Mouse (Mus musculus): ENCODE measurements around the gene Jag2. TPM values are rescaled to one million over a fixed set of nuclear protein-coding genes. Genes with fewer than 3 reads are reported as not detected.
A peak's percentile ranks its signal among the peaks of the same experiment; 100 is the strongest.

The Jag2 gene
- polyA plus RNA-seq, 1 experiment from 2014 or later, result 14.8 TPM

DNA sequence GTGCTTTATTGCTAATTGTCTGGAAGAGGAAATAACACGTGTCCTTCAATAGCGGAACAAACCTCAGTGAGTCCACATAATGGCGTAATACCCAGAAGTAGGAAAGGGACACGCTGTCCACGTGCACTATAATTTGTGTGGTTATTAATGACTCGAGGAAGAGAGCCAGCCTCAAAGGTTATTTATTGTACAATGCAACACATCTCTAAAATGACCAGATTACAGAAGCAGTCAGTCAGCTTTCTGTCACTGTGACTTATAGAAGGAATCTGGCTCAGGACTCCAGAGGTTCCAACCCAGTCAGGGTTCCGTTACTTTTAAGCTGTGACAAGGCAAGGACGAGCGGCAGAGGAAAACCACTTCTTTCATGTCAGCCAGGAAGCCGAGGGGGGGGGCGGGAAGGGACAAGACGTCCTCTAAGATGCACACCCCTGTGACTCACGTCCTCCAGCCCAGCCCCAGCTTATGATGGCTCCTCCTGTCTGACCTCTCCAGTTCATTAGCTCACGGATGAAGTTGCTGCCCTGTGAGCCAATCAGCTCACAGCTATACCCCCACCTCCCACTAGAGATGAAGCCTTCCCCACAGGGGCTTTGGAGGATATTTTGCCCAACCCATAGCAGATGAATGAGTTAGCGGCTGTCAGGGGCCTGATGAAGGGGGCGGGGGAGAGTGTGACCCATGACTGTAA lies 31.9 kb downstream of the Jag2 start:
- H3K9ac ChIP-seq (replicated peaks), result no peak overlapping the region
- no peaks in the 10 kb centered on the region for H3K9me3 ChIP-seq (replicated peaks)
- peak overlapping the region; percentile 45; the same call in 1 of the 2 replicates for H3K27ac ChIP-seq (replicated peaks)
- H3K4me2 ChIP-seq, result peak overlapping the region; percentile 46
- 27% methylated on average over 16 of the region's 16 CpGs for WGBS
- peaks cover 25% of the 10 kb centered on the region for H3K4me1 ChIP-seq
- no peak overlapping the region; the same call in 1 of the 2 replicates for H3K4me3 ChIP-seq (replicated peaks)
- ATAC-seq (ENCODE audit: low FRiP score), result peak; percentile 79
- no peaks in the 10 kb centered on the region for H3K27me3 ChIP-seq (replicated peaks)
- no peaks in the 10 kb centered on the region for H3K36me3 ChIP-seq

DNA sequence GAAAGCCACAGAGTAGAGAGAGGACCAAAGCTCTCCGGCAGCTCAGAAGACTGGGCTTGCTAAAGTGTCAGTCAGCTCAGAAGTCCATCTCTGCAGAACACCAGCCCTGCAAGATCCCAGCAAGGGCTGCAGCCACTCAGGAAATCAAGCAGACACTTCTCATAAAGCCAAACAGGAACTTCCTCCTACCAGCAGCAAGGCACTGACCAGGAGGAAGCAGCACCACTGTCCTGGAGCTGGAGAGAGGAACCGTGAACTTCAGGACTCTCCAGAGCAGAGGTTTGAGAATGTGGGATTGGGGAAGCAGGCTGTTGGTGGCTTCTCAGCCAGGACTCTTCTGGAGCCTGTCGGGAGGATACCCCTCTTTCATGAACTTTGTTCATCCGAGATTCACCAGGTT lies 34.6 kb downstream of the Jag2 start:
- Histone ChIP-seq H3K4me2 (no peak overlapping the region), H3K9ac (replicated peaks) (no peak overlapping the region), H3K9me3 (replicated peaks) (no peaks in the 10 kb centered on the region), H3K36me3 (no peaks in the 10 kb centered on the region), H3K4me3 (replicated peaks) (no peak overlapping the region), H3K27me3 (replicated peaks) (no peaks in the 10 kb centered on the region), H3K4me1 (peaks cover 21% of the 10 kb centered on the region), H3K27ac (replicated peaks) (peak overlapping the region; percentile 23; the same call in 1 of the 2 replicates)
- 70% methylated on average over 4 of the region's 4 CpGs for WGBS
- no peak for ATAC-seq (ENCODE audit: low FRiP score)

DNA sequence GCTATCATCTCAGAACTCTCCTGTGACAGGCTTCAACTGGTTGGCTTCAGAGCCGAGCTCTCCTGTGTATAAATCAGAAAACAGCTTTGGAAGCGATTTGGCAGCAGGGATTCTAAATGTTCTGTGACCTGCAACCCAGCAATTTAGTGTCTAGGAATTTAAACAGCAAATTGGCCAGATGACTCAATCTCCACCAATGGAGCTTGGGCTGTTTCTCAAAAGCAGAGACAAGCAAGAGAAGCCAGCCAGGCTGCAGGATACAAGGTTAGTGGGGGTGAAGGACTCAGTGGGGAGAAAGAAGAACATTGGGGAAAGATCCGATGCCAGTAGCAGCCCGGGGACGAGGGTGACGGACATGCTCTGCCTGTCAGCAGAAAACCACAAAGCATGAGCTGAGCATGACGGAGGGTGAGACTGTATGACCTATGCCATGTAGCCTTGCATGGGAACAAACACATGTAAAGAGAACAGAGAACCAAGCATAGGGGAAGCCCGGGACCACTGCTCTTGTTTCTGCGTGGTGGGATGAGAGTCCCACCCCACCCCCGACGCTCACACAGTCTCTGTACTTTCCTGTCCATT lies 35.2 kb downstream of the Jag2 start:
- Histone ChIP-seq H3K27me3 (replicated peaks) (no peaks in the 10 kb centered on the region), H3K4me1 (peaks cover 21% of the 10 kb centered on the region), H3K36me3 (no peaks in the 10 kb centered on the region), H3K9ac (replicated peaks) (no peak overlapping the region), H3K27ac (replicated peaks) (no peak overlapping the region), H3K4me3 (replicated peaks) (no peak overlapping the region), H3K9me3 (replicated peaks) (no peaks in the 10 kb centered on the region), H3K4me2 (no peak overlapping the region)
- no peak for ATAC-seq (ENCODE audit: low FRiP score)
- WGBS, result 71% methylated on average over 11 of the region's 11 CpGs

DNA sequence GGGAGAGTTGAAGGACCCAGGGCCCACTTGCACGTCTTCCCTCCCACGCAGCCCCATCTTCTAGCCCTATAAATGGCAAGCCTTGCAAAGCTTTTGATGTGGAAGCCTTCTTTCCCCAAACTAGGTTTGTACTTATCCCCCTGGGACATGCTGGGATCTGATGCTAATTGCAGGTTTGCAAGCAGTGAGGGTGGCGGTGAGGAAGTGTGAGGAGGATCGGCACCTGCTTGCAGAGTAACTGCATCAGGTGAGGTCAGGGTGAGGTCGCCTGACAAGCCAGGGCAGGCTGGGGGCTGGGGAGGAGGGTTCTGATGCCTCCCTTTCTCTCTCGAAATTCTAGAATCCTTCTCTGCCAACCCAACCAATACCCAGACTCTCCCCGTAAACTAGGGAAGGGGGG lies 44.1 kb downstream of the Jag2 start:
- WGBS, result 71% methylated on average over 7 of the region's 7 CpGs
- H3K9me3 ChIP-seq (replicated peaks), result no peaks in the 10 kb centered on the region
- no peak for ATAC-seq (ENCODE audit: low FRiP score)
- no peak overlapping the region for H3K4me2 ChIP-seq
- H3K36me3 ChIP-seq, result no peaks in the 10 kb centered on the region
- H3K27me3 ChIP-seq (replicated peaks), result peaks cover under 1% of the 10 kb centered on the region; the same call in 1 of the 2 replicates
- no peaks in the 10 kb centered on the region for H3K4me1 ChIP-seq
- no peak overlapping the region for H3K9ac ChIP-seq (replicated peaks)
- H3K4me3 ChIP-seq (replicated peaks), result no peak overlapping the region
- no peak overlapping the region for H3K27ac ChIP-seq (replicated peaks)

DNA sequence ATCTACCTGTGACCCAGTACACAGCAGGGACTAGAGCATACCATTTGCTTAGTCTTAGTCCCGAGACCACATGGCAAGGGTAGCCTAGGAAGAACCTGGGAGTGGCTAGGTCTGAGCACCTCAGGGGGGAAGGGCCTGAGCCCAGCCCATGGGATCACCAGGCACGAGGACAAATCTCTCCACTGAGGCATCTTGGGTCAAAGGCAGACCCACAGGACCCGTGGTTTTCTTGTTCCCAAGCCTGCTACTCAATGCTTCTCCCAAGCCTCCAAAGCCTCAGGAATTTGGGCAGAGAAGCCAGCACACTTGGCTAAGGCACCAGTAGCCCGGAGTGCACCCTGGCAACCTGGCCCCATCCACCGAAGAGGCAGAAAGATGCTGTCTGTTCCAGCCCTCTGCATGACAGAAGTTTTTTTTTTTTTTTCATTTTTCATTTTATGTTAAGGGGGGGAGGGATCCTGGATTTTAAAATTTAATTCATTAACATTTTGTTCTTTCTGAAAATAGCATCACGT lies 48.2 kb downstream of the Jag2 start:
- H3K9ac ChIP-seq (replicated peaks), result no peak overlapping the region
- no peaks in the 10 kb centered on the region for H3K36me3 ChIP-seq
- no peak overlapping the region for H3K4me3 ChIP-seq (replicated peaks)
- H3K27ac ChIP-seq (replicated peaks), result no peak overlapping the region
- H3K27me3 ChIP-seq (replicated peaks), result peaks cover 37% of the 10 kb centered on the region
- peaks cover 20% of the 10 kb centered on the region for H3K4me1 ChIP-seq
- 68% methylated on average over 6 of the region's 6 CpGs for WGBS
- no peaks in the 10 kb centered on the region for H3K9me3 ChIP-seq (replicated peaks)
- no peak for ATAC-seq (ENCODE audit: low FRiP score)
- H3K4me2 ChIP-seq, result no peak overlapping the region

DNA sequence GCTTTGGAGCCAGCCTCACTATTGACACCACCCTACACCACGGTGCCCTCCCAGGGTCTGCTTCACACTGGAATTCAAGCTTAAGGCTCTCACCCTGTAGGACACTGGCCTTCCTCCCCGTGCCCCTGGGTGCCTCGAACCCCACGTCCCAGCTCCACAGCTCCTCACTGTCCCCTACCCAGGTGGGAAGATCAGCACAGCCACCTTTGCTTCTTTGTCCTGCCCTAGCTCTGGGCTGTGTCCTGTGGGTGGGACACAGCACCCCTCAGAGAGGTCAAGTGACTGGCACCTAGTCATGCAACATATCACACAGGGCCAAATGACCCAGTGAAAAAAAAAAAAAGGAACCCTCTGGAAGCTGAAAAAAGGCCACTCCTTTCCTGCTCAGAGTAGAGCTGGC lies 48.9 kb downstream of the Jag2 start:
- no peak for ATAC-seq (ENCODE audit: low FRiP score)
- Histone ChIP-seq H3K4me2 (no peak overlapping the region), H3K36me3 (no peaks in the 10 kb centered on the region), H3K4me1 (peaks cover 26% of the 10 kb centered on the region), H3K27me3 (replicated peaks) (peaks cover 44% of the 10 kb centered on the region), H3K9ac (replicated peaks) (no peak overlapping the region), H3K27ac (replicated peaks) (no peak overlapping the region), H3K4me3 (replicated peaks) (no peak overlapping the region), H3K9me3 (replicated peaks) (no peaks in the 10 kb centered on the region)
- WGBS, result 86% methylated on average over 4 of the region's 4 CpGs

DNA sequence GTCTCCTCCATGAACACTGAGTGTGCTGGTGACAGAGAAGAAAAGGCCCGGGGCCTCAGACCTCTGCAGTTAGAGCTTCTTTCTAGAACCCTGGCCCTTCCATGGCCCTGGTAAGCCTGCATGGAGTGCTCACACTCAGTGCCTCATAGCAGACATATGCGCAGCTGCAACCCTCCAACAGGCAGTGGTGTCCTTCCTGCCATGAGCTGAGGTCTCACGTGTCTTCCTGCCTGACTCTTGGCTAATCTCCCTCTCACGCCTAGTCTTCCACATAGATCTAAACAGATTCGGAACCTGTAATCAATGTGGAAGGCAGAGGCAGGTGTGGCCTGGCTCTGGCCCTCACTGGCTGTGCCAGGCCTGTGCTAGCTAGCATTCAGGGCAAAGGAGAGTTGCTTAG lies 49.8 kb downstream of the Jag2 start:
- Histone ChIP-seq H3K36me3 (no peaks in the 10 kb centered on the region), H3K4me2 (no peak overlapping the region), H3K9me3 (replicated peaks) (no peaks in the 10 kb centered on the region), H3K27ac (replicated peaks) (no peak overlapping the region), H3K4me3 (replicated peaks) (no peak overlapping the region), H3K4me1 (peaks cover 27% of the 10 kb centered on the region), H3K9ac (replicated peaks) (no peak overlapping the region), H3K27me3 (replicated peaks) (peaks cover 53% of the 10 kb centered on the region)
- WGBS, result 95% methylated on average over 5 of the region's 5 CpGs
- no peak for ATAC-seq (ENCODE audit: low FRiP score)

DNA sequence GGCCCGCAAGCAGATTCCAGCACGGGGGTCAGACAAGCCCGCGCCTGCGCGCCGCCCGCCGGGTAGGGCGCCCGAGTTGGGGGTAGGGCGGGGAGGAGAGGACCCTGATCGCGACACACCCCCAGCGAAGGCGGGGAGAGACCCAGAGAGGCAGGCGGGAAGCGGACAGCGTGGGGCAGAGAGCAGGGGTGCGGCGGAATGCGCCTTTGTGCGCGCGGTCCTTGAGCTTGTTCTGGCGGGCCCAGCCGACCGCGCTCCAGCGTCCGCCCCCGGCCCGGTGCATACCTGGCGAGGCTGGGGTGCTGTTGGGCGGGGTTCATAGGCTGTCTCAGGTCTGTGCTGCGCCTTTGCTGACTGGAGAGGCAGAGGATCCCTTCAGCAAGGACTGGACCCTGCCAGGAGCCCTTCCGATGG lies 52.0 kb downstream of the Jag2 start:
- H3K27me3 ChIP-seq (replicated peaks), result peaks cover 75% of the 10 kb centered on the region

DNA sequence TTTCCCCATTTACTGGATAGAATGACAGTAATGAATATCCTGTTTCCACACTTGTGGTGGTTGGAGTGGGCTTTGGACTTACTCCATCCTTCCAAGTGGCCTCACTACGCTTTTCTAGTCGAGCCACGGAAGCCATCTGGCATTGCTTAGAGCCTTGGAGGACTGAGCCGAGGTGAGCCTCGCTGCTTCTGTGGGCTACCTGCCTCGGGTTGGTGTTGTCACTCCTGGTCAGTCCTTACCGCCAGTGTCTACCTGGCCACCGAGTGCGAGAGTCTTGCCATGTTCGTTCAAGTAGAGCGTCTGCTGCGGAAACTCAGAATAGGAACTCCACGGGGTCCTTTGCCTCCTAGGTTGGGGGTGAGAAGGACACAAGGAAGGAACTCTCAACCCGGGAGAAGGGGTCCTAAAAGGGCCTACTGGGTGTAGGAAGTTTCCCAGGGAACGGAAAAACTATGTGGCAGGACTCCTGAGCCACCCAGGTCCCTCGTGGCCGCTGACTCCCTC lies 52.5 kb downstream of the Jag2 start:
- no peak for ATAC-seq (ENCODE audit: low FRiP score)
- Histone ChIP-seq H3K4me3 (replicated peaks) (peak overlapping the region; percentile 38), H3K27ac (replicated peaks) (no peak overlapping the region), H3K4me2 (peak overlapping the region; percentile 66), H3K4me1 (peaks cover 36% of the 10 kb centered on the region), H3K9me3 (replicated peaks) (no peaks in the 10 kb centered on the region), H3K27me3 (replicated peaks) (peaks cover 77% of the 10 kb centered on the region), H3K36me3 (no peaks in the 10 kb centered on the region), H3K9ac (replicated peaks) (no peak overlapping the region)
- WGBS, result 8% methylated on average over 17 of the region's 17 CpGs

More for the DNA sequence above, 52.0 kb downstream of the Jag2 start:
- peak overlapping the region; percentile 66 for H3K4me2 ChIP-seq
- ATAC-seq (ENCODE audit: low FRiP score), result no peak
- 1% methylated on average over 37 of the region's 37 CpGs for WGBS
- H3K4me3 ChIP-seq (replicated peaks), result peak overlapping the region; percentile 38
- no peak overlapping the region for H3K27ac ChIP-seq (replicated peaks)
- H3K36me3 ChIP-seq, result no peaks in the 10 kb centered on the region
- H3K9ac ChIP-seq (replicated peaks), result peak overlapping the region; percentile 28
- H3K4me1 ChIP-seq, result peaks cover 36% of the 10 kb centered on the region
- no peaks in the 10 kb centered on the region for H3K9me3 ChIP-seq (replicated peaks)

DNA sequence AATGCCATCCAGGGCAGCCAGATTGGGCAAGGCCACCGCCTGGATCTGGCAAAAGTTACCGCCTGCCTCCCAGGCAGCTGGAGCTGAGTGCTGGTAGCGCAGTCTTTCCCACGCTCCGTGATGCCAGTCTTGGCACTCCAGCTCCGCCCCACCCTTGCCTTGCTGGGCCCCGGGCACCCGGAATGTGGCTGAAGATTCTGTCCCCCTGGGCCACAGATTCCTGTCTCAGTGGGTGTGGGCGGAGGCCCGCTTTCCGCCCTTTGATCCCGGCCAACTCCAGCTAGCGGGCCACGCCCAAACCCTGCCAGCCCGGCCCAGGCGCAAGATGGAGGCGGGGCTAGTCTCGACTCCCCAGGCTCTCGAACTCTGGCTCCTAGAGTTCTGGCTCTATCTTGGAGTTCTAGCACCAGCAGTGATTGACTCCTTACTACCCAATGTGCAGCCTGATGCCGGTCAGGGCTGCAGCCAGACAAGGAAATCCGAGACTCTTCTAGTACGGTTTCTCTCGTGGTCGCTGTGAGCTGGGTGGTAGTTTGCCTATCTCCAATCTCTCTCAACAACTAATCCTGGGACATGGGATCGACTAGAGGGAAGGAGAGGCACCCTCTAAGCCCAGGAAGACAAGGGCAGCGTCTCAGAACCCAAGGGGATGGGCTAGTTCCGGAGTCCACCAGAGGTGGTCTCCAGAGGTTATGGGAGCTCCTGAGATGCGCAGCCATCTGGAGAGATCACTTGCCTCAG lies 53.1 kb downstream of the Jag2 start:
- ATAC-seq (ENCODE audit: low FRiP score), result no peak
- 0 out of 2 replicates have a peak overlapping the region, but pooled peaks have one; percentile 1 for H3K4me3 ChIP-seq (replicated peaks)

DNA sequence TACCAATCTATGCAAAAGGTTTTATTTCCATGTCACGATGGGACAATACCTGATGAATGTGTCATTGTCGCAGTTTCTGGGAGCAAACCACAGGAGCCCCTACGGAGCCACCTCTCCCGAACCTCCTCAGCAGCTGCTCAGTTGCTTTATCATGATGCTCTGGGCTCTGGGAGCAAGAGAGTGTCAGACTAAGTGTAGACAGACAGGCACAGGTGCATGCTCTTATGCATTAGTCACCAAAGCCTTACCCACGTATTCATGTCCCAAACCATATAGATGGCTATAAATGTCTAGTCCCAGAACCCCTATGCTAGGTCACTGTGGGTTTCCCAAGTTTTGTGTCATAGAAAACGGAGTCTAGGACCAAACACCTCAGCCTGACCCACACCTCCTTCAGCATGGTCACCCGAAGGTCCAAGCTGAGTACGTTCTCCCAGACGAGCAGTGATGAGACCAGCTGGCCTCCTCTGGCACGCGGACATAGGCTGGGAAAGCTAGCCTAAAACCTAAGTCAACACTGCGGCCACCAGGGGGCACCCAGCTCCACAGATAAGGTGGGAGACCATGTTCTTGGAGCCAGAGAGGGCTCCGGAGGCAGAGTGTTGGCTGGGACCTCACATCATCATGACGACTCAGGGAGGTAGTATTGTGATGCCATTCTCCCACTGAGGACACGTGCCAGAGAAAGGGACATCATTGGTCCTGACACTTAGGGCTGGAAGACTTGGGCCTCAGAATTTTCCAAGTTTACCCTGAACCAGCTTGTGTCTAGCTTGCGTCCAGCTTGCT lies 54.2 kb downstream of the Jag2 start:
- Histone ChIP-seq H3K9me3 (replicated peaks) (no peaks in the 10 kb centered on the region), H3K4me3 (replicated peaks) (no peak overlapping the region), H3K4me2 (no peak overlapping the region), H3K27ac (replicated peaks) (no peak overlapping the region), H3K27me3 (replicated peaks) (peaks cover 81% of the 10 kb centered on the region), H3K36me3 (no peaks in the 10 kb centered on the region), H3K9ac (replicated peaks) (no peak overlapping the region), H3K4me1 (peaks cover 36% of the 10 kb centered on the region)
- peak; percentile 65; the same call in 1 of the 2 replicates for ATAC-seq (ENCODE audit: low FRiP score)
- 19% methylated on average over 16 of the region's 16 CpGs for WGBS

More for the DNA sequence above, 53.1 kb downstream of the Jag2 start:
- Histone ChIP-seq H3K27me3 (replicated peaks) (peaks cover 77% of the 10 kb centered on the region), H3K9ac (replicated peaks) (no peak overlapping the region), H3K27ac (replicated peaks) (no peak overlapping the region), H3K4me1 (peaks cover 36% of the 10 kb centered on the region), H3K9me3 (replicated peaks) (no peaks in the 10 kb centered on the region), H3K36me3 (no peaks in the 10 kb centered on the region), H3K4me2 (peak overlapping the region; percentile 66)
- 7% methylated on average over 28 of the region's 28 CpGs for WGBS

Data from neural tube, embryonic 15.5 days (tissue).